Mouse (Mus musculus) megakaryocyte, embryonic 14.5 days (primary cell): Measurements from ENCODE around the gene Atoh8. TPM values are rescaled to one million over a fixed set of nuclear protein-coding genes. Genes with fewer than 3 reads are reported as not detected.

Source experiments
- H3K27me3 ChIP-seq: replicated peaks from 2 replicates; pipeline ENCODE3; 2012; ENCODE audit warnings: inconsistent platforms
- H3K36me3 ChIP-seq: replicated peaks from 2 replicates; pipeline ENCODE3; 2012; ENCODE audit warnings: low read length, inconsistent platforms, mixed read lengths
- H3K4me1 ChIP-seq: 2 replicates; pipeline ENCODE4 v1.6.1; 2012; ENCODE audit warnings: inconsistent platforms
- H3K4me3 ChIP-seq: replicated peaks from 2 replicates; pipeline ENCODE3; 2012; ENCODE audit warnings: moderate library complexity, mild to moderate bottlenecking, inconsistent platforms
- H3K9me3 ChIP-seq: 2 replicates; pipeline ENCODE4 v1.6.1; 2012; ENCODE audit warnings: inconsistent platforms
- FLI1 ChIP-seq: IDR thresholded peaks from 2 replicates; pipeline ENCODE4 v1.6.1; 2012; ENCODE audit warnings: low read length, inconsistent platforms, mixed read lengths
- GATA1 ChIP-seq: IDR thresholded peaks from 3 replicates; pipeline ENCODE4 v1.6.1; 2012; ENCODE audit warnings: mixed read lengths, low read length, inconsistent platforms, borderline replicate concordance
- polyA plus RNA-seq: library from polyadenylated mRNA; stranded (reverse); fragments of >175 nt; gene quantifications from 2 replicates; pipeline ENCODE4 v1.2.3, GENCODE M21; 2012; ENCODE audit warnings: low replicate concordance; ENCODE audit not compliant: insufficient read depth

Gene Atoh8
- polyA plus RNA-seq, 1 experiment = 51.0 TPM

DNA sequence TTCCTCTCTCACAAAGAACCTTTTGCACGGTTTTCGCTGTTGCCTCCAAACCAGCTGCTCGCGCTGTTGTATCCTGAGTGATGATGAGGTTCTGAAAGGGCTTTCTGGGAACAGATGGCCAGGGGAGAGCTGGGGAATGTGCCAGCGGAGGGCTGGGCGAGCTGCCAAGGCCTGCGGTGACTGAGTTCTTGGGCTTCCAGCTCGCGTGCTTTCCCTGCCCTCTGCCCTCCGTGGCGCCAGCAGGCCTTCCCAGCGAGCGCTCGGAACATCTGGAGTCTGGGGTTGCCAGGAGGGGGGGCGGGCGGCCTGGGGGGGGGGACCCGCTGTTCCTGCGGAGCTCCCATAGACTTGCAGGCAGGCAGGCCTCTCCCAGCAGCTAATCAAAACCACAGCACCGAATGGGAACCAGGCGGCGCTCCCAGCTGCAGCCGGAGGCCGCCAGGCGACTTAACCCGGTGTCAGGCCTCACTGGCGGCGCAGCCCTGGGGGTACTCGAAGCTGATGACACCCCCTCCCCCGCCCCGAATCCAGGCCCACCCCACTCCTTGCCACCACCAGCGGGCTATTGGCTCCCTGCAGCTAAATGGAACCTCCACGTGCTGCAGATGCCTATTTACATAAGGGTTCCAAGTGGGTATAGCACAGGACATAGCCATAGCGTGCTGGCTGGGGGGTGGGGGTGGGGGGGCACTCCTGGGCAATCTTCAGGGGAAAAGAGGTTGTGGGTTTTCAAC is 18.5 kb downstream of the Atoh8 start:
- H3K9me3 ChIP-seq = no peaks in the 10 kb centered on the region
- H3K4me1 ChIP-seq = peaks cover 82% of the 10 kb centered on the region
- H3K36me3 ChIP-seq = peaks cover 87% of the 10 kb centered on the region
- TF ChIP-seq FLI1 = no peak
- TF ChIP-seq GATA1 = no peak
- H3K4me3 ChIP-seq = peak overlapping the region; percentile 85
- H3K27me3 ChIP-seq = peaks cover 82% of the 10 kb centered on the region

DNA sequence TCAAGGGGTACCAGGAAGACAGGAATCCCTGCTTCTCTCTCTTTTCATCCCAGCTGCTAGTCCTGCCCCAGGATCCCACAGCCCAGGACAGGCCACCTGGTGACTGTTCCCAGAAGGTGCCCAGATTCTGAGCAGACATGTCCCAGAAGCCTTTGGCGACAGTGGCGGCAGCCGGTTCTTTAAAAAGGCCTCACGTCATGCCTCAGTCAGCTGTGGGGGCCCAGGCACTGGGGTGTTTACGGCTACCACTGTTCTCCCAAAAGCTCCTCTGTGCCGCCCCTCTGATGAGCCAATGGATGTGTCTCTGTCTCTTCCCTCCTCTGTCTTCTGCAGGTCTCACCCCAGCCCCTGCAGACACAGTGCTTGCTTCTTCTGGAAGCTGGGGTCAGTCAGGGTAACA is 19.8 kb downstream of the Atoh8 start:
- peaks cover 82% of the 10 kb centered on the region for H3K4me1 ChIP-seq
- TF ChIP-seq FLI1 (no peak), GATA1 (no peak)
- peaks cover 87% of the 10 kb centered on the region for H3K36me3 ChIP-seq
- H3K27me3 ChIP-seq = peaks cover 82% of the 10 kb centered on the region
- no peaks in the 10 kb centered on the region for H3K9me3 ChIP-seq
- H3K4me3 ChIP-seq = no peak overlapping the region

DNA sequence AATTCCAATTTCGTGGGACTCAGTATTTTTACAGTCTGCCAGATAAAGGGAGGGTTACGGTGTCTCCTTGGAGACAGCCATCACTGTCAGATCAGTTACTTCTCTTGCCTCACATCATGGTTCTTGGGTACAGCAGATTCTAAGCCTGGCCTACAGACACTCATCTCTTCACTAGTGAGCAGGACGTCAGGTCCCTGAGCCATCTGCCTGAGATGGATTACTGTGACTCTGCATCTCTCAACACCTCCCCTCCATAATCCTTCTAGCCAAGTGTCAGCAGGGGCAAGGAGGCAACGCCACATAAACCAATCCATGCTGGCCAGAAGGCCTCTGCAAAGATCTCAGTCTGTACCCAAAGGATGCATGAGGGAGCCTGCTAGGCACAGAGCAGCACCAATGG is 24.0 kb downstream of the Atoh8 start:
- Histone ChIP-seq H3K36me3 (peaks cover 96% of the 10 kb centered on the region), H3K4me1 (peaks cover 66% of the 10 kb centered on the region), H3K27me3 (peaks cover 89% of the 10 kb centered on the region), H3K4me3 (peak overlapping the region; percentile 26), H3K9me3 (no peaks in the 10 kb centered on the region)
- no peak for TF ChIP-seq FLI1
- TF ChIP-seq GATA1 = no peak

DNA sequence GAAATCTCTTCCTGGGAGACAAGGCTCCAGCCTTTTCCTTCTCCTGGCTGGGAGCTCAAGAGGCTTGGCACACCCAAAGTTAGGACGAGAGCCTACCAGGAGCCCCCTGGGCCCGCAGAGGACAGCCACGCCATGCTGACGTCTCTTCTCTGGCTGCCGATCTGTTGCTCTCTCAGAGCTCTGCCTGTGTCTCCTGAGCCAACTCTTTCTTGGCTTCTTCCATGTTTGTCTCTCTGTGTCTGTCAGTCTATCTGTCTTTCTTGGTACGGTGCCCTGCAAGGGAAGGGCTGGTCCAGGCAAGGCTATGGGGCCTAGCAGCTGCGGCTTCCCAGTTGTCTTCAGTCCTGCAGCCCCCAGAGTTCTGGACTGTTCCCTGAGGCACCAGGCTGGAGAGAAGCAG is 24.6 kb downstream of the Atoh8 start:
- no peak for TF ChIP-seq GATA1
- TF ChIP-seq FLI1 = no peak
- H3K4me1 ChIP-seq = peaks cover 60% of the 10 kb centered on the region

GRCm38 (mm10) chr6:72209738-72210137 is 25.6 kb downstream of the Atoh8 start:
- Histone ChIP-seq H3K9me3 (no peaks in the 10 kb centered on the region), H3K4me1 (peaks cover 55% of the 10 kb centered on the region), H3K4me3 (no peak overlapping the region), H3K27me3 (peaks cover 90% of the 10 kb centered on the region), H3K36me3 (peaks cover 97% of the 10 kb centered on the region)
- TF ChIP-seq FLI1 (no peak), GATA1 (no peak)

More for the DNA sequence above, 24.6 kb downstream of the Atoh8 start:
- Histone ChIP-seq H3K36me3 (peaks cover 97% of the 10 kb centered on the region), H3K4me3 (no peak overlapping the region), H3K27me3 (peaks cover 90% of the 10 kb centered on the region), H3K9me3 (no peaks in the 10 kb centered on the region)

DNA sequence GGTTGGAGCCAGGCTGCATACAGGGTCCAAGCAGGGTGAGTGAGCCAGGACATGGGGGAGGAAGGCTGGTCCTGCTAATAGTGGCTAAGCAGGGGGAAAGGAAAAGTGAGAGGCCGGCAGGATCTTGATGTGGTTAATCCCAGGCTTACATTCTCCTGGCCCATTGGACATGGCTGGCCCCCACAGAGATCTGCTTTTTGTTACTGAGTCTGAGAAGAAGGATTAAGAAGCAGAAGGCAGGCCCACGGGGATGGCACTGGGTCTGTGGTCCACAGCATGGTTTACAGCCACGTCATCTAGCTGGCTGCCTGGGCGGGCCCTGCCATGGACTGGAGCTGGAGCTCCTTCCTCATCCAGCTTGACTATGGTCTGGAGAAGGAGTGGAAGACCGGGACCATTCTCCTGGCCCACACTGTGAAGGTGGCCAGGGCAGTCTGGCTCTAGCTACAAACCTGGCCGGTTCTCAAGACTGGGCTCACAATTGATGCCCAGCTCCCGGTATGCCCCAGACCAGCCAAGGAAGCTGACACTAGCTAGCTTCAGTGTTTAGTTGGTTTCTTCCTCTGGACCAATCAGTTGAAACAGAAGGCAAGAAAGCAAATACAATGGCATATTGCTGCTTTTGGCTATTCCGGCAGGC is 26.9 kb downstream of the Atoh8 start:
- Histone ChIP-seq H3K4me3 (no peak overlapping the region), H3K27me3 (peaks cover 87% of the 10 kb centered on the region), H3K36me3 (peaks cover 99% of the 10 kb centered on the region), H3K9me3 (no peaks in the 10 kb centered on the region), H3K4me1 (peaks cover 62% of the 10 kb centered on the region)
- TF ChIP-seq FLI1 = no peak
- TF ChIP-seq GATA1 = no peak

DNA sequence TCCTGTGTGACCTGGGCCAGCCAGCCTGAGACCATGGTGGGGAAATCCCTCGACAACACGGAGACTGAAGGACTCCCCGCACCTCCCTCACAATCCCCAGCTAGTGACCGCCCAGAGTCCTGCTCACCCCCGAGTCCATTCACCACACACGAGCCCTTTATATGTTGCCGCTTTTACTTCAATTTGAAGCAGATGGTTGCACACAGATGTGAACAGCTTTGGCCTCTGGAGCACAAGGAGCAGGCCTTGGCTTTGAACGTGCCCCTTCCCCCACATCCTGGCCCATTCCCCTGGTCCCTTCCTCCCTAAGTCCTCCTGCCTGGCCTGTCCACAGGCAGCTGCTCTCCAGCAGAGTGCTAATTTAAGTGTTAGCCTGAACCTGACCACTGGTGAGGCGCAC is 29.4 kb downstream of the Atoh8 start:
- Histone ChIP-seq H3K9me3 (no peaks in the 10 kb centered on the region), H3K36me3 (peaks cover 77% of the 10 kb centered on the region), H3K4me1 (peaks cover 65% of the 10 kb centered on the region), H3K4me3 (no peak overlapping the region), H3K27me3 (peaks cover 82% of the 10 kb centered on the region)
- no peak for TF ChIP-seq GATA1
- TF ChIP-seq FLI1 = no peak

DNA sequence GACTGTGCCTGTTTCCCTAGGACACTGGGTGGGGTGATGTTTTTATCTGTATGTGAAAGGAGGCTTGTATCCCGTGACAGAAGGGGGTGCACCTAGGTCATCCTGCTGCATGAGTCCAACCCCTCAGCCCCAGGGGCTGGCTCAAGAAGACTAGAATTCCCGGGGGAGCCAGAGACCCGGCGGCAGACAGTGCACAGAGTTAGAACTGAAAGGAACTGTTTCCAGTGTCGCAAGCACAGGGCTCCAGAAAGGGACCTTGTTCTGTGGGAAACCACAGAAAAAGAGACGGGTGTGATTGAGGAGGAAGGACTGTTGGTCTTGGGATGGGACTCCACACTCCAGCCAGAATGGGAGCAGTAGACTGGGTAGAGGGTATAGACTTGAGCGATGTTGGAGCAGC is 30.5 kb downstream of the Atoh8 start:
- H3K4me3 ChIP-seq = no peak overlapping the region
- peaks cover 66% of the 10 kb centered on the region for H3K36me3 ChIP-seq
- peaks cover 81% of the 10 kb centered on the region for H3K27me3 ChIP-seq
- peaks cover 62% of the 10 kb centered on the region for H3K4me1 ChIP-seq
- TF ChIP-seq FLI1 (no peak), GATA1 (no peak)
- H3K9me3 ChIP-seq = no peaks in the 10 kb centered on the region

GRCm38 (mm10) chr6:72203279-72203678 is 32.1 kb downstream of the Atoh8 start:
- TF ChIP-seq GATA1 = no peak
- TF ChIP-seq FLI1 = no peak
- peaks cover 81% of the 10 kb centered on the region for H3K27me3 ChIP-seq
- H3K36me3 ChIP-seq = peaks cover 50% of the 10 kb centered on the region
- H3K9me3 ChIP-seq = no peaks in the 10 kb centered on the region
- H3K4me3 ChIP-seq = no peak overlapping the region
- peaks cover 51% of the 10 kb centered on the region for H3K4me1 ChIP-seq

DNA sequence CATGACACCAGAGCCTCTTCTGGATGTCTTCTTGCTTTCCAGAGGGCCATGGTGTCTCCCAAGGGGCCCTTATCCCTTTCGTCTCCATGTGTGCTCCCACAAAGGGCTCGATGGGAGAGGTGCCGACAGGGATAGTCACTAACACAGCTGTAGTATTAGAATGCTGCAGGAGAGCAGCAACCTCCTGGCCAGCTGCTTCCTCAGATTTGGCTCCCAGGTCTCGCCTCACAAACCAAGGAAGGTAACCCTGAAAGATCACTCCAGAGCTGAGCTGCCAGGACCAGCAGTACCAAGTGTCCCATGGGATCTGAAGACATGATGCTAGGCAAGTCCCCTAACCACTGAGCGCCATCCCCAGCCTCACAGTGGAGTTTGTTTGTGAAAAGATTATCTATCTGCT is 32.6 kb downstream of the Atoh8 start:
- Histone ChIP-seq H3K27me3 (peaks cover 80% of the 10 kb centered on the region), H3K9me3 (no peaks in the 10 kb centered on the region), H3K36me3 (peaks cover 45% of the 10 kb centered on the region), H3K4me1 (peaks cover 47% of the 10 kb centered on the region), H3K4me3 (no peak overlapping the region)
- TF ChIP-seq FLI1 (no peak), GATA1 (no peak)
